Mouse (Mus musculus) erythroblast, adult 5-6 weeks (primary cell): ENCODE results near the gene Galr3. TPM values are rescaled to one million over a fixed set of nuclear protein-coding genes. Genes with fewer than 3 reads are reported as not detected.
A peak's percentile ranks its signal among the peaks of the same experiment; 100 is the strongest.
"Not testable (repeated sequence)": the region's sequence is repeated elsewhere in the genome, so short reads cannot be mapped to it uniquely, and the experiment has no call there.

Experiments used
- ATAC-seq: replicated peaks from 2 replicates; pipeline ENCODE4 v1.8.0; 2016; ENCODE audit warnings: moderate number of reproducible peaks, mild to moderate bottlenecking, moderate TSS enrichment, inconsistent platforms; ENCODE audit not compliant: poor library complexity, low FRiP score, severe bottlenecking
- total RNA-seq, 2 experiments: library from RNA; stranded (forward) in 1 of 2; stranded (reverse) in 1 of 2; fragments of 150-400 nt in 1 of 2; fragments of 200-764, 138-1000 nt in 1 of 2; gene quantifications; 2 replicates each; pipeline versions ENCODE4 v1.2.3 to v1.2.4; 2015 to 2017; ENCODE audit warnings: low replicate concordance in 2 of 2

The Galr3 gene
- total RNA-seq (2015; ENCODE audit: low replicate concordance) = not detected in 2 replicates
- total RNA-seq (2017; ENCODE audit: low replicate concordance) = not detected in 2 replicates

DNA sequence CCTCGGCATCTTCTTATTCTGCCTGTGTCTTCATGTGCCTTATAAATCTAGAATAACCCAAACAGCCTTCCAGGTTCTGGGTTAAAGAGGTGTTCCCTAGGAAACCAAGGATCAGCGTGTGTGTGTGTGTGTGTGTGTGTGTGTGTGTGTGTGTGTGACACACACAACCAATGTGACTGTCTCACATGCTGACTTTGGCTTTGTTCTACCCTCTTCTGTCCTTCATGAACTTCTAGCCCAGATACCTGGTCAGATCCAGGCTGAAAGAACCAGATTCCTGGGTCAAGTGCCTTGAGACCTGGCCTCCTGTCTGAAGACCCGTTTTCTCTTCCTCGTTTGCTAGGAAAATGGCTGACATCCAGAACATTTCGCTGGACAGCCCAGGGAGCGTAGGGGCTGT, at the start of gene Galr3:
Galr3 (plus strand) TSS at position 301 of the 400 bp plus-strand sequence.
- ATAC-seq = no peak

DNA sequence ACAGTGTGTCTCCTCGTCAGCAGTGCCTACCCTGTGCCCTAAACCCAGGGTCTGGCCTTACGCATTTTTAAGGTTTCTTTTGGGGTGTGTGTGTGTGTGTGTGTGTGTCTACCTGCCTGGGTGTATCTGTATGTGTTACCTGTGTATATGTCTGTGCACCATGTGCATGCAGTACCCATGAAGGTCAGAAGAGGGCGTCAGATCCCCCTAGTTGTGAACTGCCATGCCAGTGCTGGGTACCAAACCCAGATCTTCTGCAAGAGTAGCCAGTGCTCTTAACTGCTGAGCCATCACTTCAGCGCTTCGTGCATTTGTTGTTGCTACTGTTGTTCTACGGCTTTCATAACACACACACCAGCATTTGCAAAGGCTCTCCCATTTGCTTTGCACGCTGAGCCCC, 49.5 kb upstream of the Galr3 start:
- no peak for ATAC-seq

- no peak for ATAC-seq
Measured at GRCm38 (mm10) chr15:78992925-78993324, 48.8 kb upstream of the Galr3 start.

- ATAC-seq = no peak
Measured at GRCm38 (mm10) chr15:78995916-78996315, 45.8 kb upstream of the Galr3 start.

- no peak for ATAC-seq
Measured at GRCm38 (mm10) chr15:78996663-78997062, 45.0 kb upstream of the Galr3 start.

DNA sequence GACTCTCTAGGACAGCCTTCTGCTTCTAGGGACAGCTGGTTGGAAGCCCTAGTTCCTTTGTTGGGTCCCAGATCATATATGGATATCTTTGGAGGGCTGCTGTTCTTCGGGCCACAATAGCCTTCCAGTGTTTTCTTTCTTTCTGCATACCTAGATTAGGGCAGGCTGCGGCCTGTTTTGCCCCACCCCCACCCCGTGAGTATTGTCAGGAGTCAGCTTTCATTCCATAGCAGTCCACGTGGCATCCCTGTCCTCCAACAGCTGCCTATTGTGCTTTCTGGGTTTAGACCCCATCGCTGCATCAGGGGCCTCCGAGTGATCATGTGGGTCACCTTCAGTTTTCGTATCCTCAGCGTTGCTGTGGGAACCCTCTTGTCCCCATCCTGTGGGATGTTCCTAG, 43.3 kb upstream of the Galr3 start:
- no peak for ATAC-seq

DNA sequence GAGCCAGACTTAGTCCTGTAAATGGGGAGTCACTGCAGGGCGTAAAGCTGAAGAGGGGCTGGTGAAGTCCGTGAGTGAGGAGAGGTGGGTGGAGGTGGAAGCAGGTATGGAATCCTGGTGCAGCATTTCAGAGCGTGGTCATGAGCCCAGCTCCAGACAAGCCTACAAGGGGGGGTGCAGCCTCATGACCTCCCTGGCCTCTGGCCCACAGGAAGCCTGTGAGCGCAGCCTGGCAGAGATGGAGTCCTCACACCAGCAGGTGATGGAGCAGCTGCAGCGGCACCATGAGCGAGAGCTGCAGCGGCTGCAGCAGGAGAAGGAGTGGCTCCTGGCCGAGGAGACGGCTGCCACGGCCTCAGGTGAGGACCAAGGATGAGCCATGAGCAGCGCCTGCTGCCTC, 42.1 kb upstream of the Galr3 start:
- no peak for ATAC-seq

- no peak for ATAC-seq
Measured at GRCm38 (mm10) chr15:79000357-79000791, 41.3 kb upstream of the Galr3 start.

- ATAC-seq = no peak
Measured at GRCm38 (mm10) chr15:79001559-79001958, 40.1 kb upstream of the Galr3 start.

DNA sequence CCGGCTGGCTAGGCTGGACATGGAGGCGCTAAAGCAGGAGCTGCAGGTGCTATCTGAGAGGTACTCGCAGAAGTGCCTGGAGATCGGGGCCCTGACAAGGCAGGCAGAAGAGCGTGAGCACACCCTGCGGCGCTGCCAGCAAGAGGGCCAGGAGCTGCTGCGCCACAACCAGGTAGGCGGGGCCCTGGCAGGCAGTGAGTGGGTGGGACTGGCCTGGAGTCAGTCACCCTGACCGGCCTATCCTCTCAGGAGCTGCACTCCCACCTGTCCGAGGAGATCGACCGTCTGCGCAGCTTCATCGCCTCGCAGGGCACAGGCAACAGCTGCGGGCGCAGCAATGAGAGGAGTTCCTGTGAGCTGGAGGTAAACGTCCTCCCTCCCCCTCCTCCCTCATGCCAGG, 39.6 kb upstream of the Galr3 start:
- ATAC-seq = no peak

DNA sequence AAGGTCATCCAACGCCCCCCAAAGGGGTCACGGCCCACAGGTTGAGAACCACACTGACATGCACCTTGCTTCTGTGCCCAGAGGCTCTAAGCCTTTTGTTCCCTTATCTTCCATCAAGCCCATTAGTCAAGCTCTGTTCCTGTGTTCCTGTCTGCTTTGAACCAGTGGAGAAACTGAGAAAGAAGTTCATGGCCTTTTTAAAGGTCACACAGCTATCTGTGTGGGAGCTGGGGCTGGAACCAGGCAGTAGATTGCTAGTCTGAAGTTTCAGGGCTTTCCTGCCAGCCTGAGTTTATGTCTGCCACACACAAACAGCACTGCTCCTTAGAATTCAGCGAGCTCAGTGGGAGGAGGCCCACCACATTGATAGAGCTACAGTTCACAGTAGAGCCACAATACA, 38.6 kb upstream of the Galr3 start:
- no peak for ATAC-seq

DNA sequence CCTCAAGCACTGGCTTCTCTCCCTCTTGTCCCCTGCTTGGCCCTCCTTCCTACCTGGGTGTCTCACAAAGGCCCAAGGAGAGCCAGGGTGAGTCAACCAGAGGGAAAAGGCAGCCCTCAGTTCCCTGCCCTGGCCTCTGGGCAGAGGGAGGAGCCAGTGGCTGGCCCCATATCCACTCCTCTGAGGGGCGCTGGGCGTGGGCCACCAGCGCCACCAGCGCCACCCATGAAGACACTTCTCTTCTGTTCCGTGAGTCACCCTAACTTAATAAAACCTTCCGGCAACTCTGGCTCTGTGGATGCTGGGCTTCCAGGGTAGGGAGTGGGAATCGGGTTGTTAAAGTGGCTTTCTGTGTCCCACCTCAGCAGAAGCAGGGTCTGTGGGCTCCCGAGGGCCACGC, 36.1 kb upstream of the Galr3 start:
- no peak for ATAC-seq

GRCm38 (mm10) chr15:79006638-79007037, 35.0 kb upstream of the Galr3 start:
- no peak for ATAC-seq

DNA sequence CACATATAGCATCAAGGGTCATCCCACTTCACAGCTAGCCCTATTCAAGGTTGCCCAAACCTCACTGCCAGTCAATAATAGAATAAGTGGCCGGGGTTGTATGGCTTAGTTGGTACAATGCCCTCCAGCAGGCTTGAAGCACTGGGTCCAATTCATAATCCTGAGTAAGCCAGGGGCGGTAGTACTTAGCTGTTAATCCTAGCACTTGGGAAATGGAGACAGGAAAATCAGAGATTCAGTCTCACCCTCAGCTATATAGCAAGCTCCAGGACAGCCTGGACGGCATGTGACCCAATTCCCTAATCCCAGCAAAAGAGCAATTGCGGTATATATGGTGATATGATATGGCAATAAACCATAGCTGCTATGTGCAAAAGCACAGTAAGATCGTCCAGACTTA, 34.6 kb upstream of the Galr3 start:
- no peak for ATAC-seq

DNA sequence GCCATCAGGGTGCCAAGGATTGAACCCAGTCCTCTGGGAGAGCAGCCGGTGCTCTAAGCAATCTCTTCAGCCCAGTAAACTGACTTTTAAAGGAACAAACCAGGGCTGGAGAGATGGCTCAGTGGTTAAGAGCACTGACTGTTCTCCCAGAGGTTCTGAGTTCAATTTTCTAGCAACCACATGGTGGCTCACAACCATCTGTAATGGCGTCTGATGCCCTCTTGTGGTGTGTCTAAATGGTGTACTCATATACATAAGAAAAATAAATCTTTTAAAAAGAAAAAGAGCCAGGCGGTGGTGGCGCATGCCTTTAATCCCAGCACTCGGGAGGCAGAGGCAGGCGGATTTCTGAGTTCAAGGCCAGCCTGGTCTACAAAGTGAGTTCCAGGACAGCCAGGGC, 33.8 kb upstream of the Galr3 start:
- not testable (repeated sequence) for ATAC-seq

- ATAC-seq = no peak
Measured at GRCm38 (mm10) chr15:79009734-79010133, 32.0 kb upstream of the Galr3 start.

DNA sequence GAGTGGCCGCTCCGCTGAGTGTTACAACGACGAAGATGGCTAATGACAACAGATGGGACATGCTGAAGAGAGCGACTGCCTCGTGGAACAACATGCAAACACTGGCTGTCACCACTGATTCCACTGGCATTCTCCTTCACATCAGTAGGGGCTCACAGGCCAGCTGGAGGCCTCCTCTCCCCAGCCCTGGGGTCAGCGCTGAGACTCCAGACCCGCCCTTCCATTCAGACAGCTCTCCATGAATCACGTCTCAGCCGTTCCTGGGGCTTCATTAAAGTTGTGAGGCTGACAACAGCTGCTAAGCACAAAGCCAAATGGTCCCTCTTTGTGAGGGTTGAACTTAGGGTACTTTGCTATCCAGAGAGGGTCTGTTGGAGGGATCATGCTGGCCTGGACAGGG, 30.1 kb upstream of the Galr3 start:
- ATAC-seq = no peak

DNA sequence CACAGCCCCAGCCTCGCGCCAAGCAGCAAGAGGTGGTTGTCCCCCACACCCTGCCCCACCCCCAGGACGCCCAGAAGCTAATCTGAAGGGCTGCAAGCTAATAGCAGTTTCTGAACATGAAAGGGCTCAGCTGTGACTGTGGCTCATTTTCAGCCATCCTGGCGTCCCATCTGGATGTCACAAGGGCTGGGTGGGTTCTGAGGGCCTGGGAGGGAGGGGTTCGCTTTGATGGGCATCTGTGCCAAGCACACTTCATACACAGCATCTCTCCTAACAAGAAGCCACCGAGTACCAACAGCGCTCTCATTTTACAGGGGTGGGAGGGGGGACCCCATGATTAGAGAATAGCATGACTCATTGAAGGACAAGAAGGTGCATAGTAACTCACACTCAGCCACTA, 28.3 kb upstream of the Galr3 start:
- ATAC-seq = no peak

DNA sequence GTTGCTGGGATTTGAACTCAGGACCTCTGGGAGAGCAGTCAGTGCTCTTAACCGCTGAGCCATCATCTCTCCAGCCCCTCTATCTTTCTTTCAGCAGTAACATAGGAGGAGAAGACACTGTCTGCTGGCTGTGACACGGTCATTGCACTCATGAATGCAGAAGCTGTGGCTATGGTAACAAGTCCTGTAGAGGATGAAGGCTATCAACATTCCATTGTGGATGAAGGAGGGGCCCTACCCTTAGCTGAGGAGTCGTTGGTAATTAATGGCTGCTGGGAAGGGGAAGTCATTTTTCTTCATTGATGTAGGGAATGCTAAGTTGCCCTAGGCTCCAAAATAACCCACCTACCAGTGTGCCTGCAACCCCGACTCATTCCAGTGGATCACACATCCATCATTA, 23.5 kb upstream of the Galr3 start:
- ATAC-seq = no peak

GRCm38 (mm10) chr15:79018886-79019285, 22.8 kb upstream of the Galr3 start:
- ATAC-seq = no peak

DNA sequence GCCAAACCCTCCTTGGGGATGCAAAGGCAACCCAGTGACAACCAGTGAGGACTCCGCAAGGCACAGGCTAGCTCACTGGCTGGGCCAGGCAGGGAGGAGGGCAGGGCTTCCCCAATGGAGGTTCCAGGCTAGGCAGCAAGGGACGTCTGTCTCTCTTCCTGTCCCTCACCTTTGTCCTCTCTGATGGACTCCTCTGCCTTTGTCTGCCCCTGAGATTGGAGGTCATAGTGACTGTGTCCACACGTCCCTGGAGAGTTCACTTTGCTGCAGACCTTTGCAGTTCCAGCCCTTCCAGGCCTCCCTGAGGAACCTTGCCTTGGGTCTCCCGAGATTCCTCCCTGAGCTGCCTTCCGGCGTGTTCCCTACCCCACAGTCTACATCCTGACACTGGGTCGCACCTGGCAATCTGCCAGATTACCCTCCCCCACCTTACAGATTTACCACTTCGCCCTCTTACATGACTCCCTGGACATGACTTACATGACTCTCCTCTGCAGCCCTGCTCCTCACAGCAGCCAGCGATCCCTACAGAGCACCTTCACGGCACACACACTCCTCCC, 18.9 kb upstream of the Galr3 start:
- 0 out of 2 replicates have a peak, but pooled peaks have one; percentile 33 for ATAC-seq

DNA sequence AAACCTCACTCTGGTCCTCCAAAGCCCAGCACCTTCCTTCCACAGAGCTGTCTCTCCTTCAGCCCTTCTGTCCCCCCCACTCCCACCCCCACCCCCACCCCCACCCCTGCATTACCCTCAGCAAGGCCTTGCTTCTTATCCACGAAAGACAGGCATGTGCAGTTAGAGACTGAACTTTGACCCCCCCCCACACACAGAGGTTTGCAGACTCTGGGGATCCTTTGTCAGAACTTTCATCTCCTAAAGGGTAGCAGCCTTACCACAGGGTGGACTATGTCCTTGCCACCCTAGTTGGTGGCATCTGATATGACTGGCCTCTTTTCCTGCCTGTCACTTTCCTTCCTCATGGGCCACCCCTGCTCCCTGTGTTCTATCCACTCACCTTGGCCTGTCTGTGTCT, 18.3 kb upstream of the Galr3 start:
- ATAC-seq = no peak
